ENCODE assay signal across 26 mouse cellular contexts in genomic region chr17:29137906-29138305, GRCm38 (mm10). TPM values are rescaled to one million over a fixed set of nuclear protein-coding genes. Genes with fewer than 3 reads are reported as not detected.
"Had no signal": no experiment of that assay in that cellular context is flagged by ENCODE, and none has a peak within 500 bp of the region (broad histone marks: within the 10 kb centered on the region; RNA-seq: fewer than 3 reads in every experiment).

No protein-coding gene starts in this region.

- H3K4me3 ChIP-seq: heart, embryonic 10.5 days; heart, embryonic 12.5 days; hindbrain, embryonic 13.5 days; hindbrain, embryonic 15.5 days; kidney, embryonic 15.5 days; layer of hippocampus, adult 2 months; left cerebral cortex, adult 2 months; limb, embryonic 10.5 days; limb, embryonic 12.5 days; liver, embryonic 12.5 days had no signal

- DNase-seq: forebrain, postnatal 0 days; gastrocnemius, postnatal 14 days; gastrocnemius, postnatal 36 days; heart, adult 18-20 months; heart, postnatal 10 days; kidney, adult 11 months; kidney, adult 2 months; kidney, adult 9 months; kidney, postnatal 14 days; kidney, postnatal 4 days; liver had no signal

- H3K27ac ChIP-seq: heart, embryonic 10.5 days; hindbrain, embryonic 13.5 days; hindbrain, embryonic 15.5 days; hindbrain, postnatal 0 days; kidney, embryonic 15.5 days; kidney, postnatal 0 days; layer of hippocampus, adult 2 months; left cerebral cortex, adult 2 months; limb, embryonic 10.5 days; limb, embryonic 12.5 days; liver, embryonic 12.5 days had no signal

- H3K9ac ChIP-seq: forebrain, postnatal 0 days; heart, embryonic 12.5 days; hindbrain, embryonic 13.5 days; hindbrain, embryonic 15.5 days; kidney, embryonic 15.5 days; limb, embryonic 12.5 days; liver, embryonic 12.5 days had no signal

- H3K4me1 ChIP-seq: heart, embryonic 12.5 days; hindbrain, embryonic 15.5 days; liver, embryonic 12.5 days had no signal

- H3K36me3 ChIP-seq: heart, embryonic 10.5 days; heart, embryonic 12.5 days; hindbrain, embryonic 13.5 days; hindbrain, embryonic 15.5 days; kidney, embryonic 15.5 days; limb, embryonic 10.5 days; limb, embryonic 12.5 days; liver, embryonic 12.5 days had no signal

- H3K9me3 ChIP-seq: heart, embryonic 10.5 days; heart, embryonic 12.5 days; hindbrain, embryonic 13.5 days; hindbrain, embryonic 15.5 days; kidney, embryonic 15.5 days; limb, embryonic 10.5 days; limb, embryonic 12.5 days; liver, embryonic 12.5 days had no signal

- ATAC-seq: forebrain, postnatal 0 days; hindbrain, postnatal 0 days; intestine, embryonic 16.5 days; liver, embryonic 12.5 days had no signal

- H3K4me2 ChIP-seq: heart, embryonic 12.5 days; hindbrain, embryonic 13.5 days; hindbrain, embryonic 15.5 days; kidney, embryonic 15.5 days; limb, embryonic 12.5 days; liver, embryonic 12.5 days had no signal

- H3K27me3 ChIP-seq: heart, embryonic 12.5 days; hindbrain, embryonic 15.5 days; kidney, embryonic 15.5 days; limb, embryonic 12.5 days had no signal

RNA-seq across cellular contexts. Expression of gene Rab44, which starts 24.0 kb away (rescaled TPM):
- total RNA-seq: forebrain, postnatal 0 days; left cerebral cortex, postnatal 14 days had no signal
- polyA plus RNA-seq: forebrain, postnatal 0 days; hindbrain, embryonic 11.5 days had no signal
